Mouse (Mus musculus) embryonic fibroblast, embryonic 13.5 days (primary cell): ENCODE results near the gene Capn3. TPM values are rescaled to one million over a fixed set of nuclear protein-coding genes. Genes with fewer than 3 reads are reported as not detected.

Experiments used
- H3K27ac ChIP-seq: 2 replicates; pipeline ENCODE4 v1.5.1; 2012; ENCODE audit warnings: low read length, control low read depth, inconsistent platforms; ENCODE audit not compliant: insufficient read depth
- H3K4me1 ChIP-seq: 2 replicates; pipeline ENCODE4 v1.6.1; 2011; ENCODE audit warnings: low read length; ENCODE audit not compliant: control insufficient read depth, insufficient read depth
- H3K4me3 ChIP-seq: 2 replicates; pipeline ENCODE4 v1.5.1; 2011; ENCODE audit warnings: mild to moderate bottlenecking, control low read depth, low read length; ENCODE audit not compliant: insufficient read depth
- CTCF ChIP-seq: IDR thresholded peaks from 2 replicates; pipeline ENCODE4 v1.5.1; 2011; ENCODE audit warnings: mild to moderate bottlenecking, control low read depth, low read length, moderate library complexity, borderline replicate concordance; ENCODE audit not compliant: insufficient read depth
- POLR2A ChIP-seq: IDR thresholded peaks from 2 replicates; pipeline ENCODE4 v1.6.1; 2011; ENCODE audit warnings: low read depth, mild to moderate bottlenecking, control low read depth, low read length, moderate library complexity
- polyA plus RNA-seq: library from polyadenylated mRNA; stranded (reverse); fragments of >200 nt; gene quantifications from 2 replicates; pipeline ENCODE4 v1.2.4, GENCODE M21; 2011; ENCODE audit warnings: low read depth; ENCODE audit not compliant: missing spikeins, insufficient read length

Capn3 gene
- not detected in 2 replicates for polyA plus RNA-seq

- H3K4me3 ChIP-seq: no peak within 1 kb of the TSS
- H3K27ac ChIP-seq: no peak within 1 kb of the TSS
- TF ChIP-seq CTCF: no peak
- H3K4me1 ChIP-seq: peaks cover 3% of the 10 kb centered on the region; the same call in 1 of the 2 replicates
Observed at GRCm38 (mm10) chr2:120455719-120456118, at the start of gene Capn3. Gene Capn3 (plus strand): TSS chr2:120456019.

GRCm38 (mm10) chr2:120411096-120411628 is 44.7 kb upstream of the Capn3 start:
- Histone ChIP-seq H3K4me1 (no peaks in the 10 kb centered on the region), H3K27ac (no peak overlapping the region), H3K4me3 (no peak overlapping the region)
- TF ChIP-seq CTCF: no peak
- no peak for TF ChIP-seq POLR2A

GRCm38 (mm10) chr2:120414113-120414512 is 41.7 kb upstream of the Capn3 start:
- Histone ChIP-seq H3K27ac (no peak overlapping the region), H3K4me1 (no peaks in the 10 kb centered on the region), H3K4me3 (no peak overlapping the region)
- no peak for TF ChIP-seq CTCF
- no peak for TF ChIP-seq POLR2A

- TF ChIP-seq CTCF (no peak), POLR2A (no peak)
- Histone ChIP-seq H3K27ac (no peak overlapping the region), H3K4me1 (no peaks in the 10 kb centered on the region), H3K4me3 (no peak overlapping the region)
Observed at GRCm38 (mm10) chr2:120414738-120415414, 40.9 kb upstream of the Capn3 start.

GRCm38 (mm10) chr2:120424386-120424785 is 31.4 kb upstream of the Capn3 start:
- Histone ChIP-seq H3K4me1 (no peaks in the 10 kb centered on the region), H3K27ac (no peak overlapping the region), H3K4me3 (no peak overlapping the region)
- no peak for TF ChIP-seq POLR2A
- TF ChIP-seq CTCF: no peak

- H3K27ac ChIP-seq: no peak overlapping the region
- no peak overlapping the region for H3K4me3 ChIP-seq
- no peaks in the 10 kb centered on the region for H3K4me1 ChIP-seq
- TF ChIP-seq CTCF (no peak), POLR2A (no peak)
Observed at GRCm38 (mm10) chr2:120444486-120444885, 11.3 kb upstream of the Capn3 start.

GRCm38 (mm10) chr2:120446373-120446772 is 9.4 kb upstream of the Capn3 start:
- Histone ChIP-seq H3K27ac (no peak overlapping the region), H3K4me1 (no peaks in the 10 kb centered on the region), H3K4me3 (no peak overlapping the region)
- TF ChIP-seq POLR2A (no peak), CTCF (no peak)

GRCm38 (mm10) chr2:120447306-120447705 is 8.5 kb upstream of the Capn3 start:
- Histone ChIP-seq H3K4me1 (no peaks in the 10 kb centered on the region), H3K27ac (no peak overlapping the region), H3K4me3 (no peak overlapping the region)
- no peak for TF ChIP-seq CTCF
- no peak for TF ChIP-seq POLR2A

- no peak overlapping the region for H3K27ac ChIP-seq
- no peak overlapping the region for H3K4me3 ChIP-seq
- peaks cover 3% of the 10 kb centered on the region; the same call in 1 of the 2 replicates for H3K4me1 ChIP-seq
- TF ChIP-seq POLR2A (no peak), CTCF (no peak)
Observed at GRCm38 (mm10) chr2:120450724-120451123, 5.1 kb upstream of the Capn3 start.

GRCm38 (mm10) chr2:120452600-120452999 is 3.2 kb upstream of the Capn3 start:
- H3K4me3 ChIP-seq: no peak overlapping the region
- no peak for TF ChIP-seq POLR2A
- no peak for TF ChIP-seq CTCF
- peaks cover 3% of the 10 kb centered on the region; the same call in 1 of the 2 replicates for H3K4me1 ChIP-seq
- H3K27ac ChIP-seq: no peak overlapping the region
